Mouse (Mus musculus) cerebellum, adult 9-11 months (tissue): ENCODE results near the gene Cd80.
"Not testable (repeated sequence)": the region's sequence is repeated elsewhere in the genome, so short reads cannot be mapped to it uniquely, and the experiment has no call there.

Experiments
- DNase-seq: peaks from one replicate; pipeline ENCODE4 v3.0.0; 2022

Gene Cd80

GRCm38 (mm10) chr16:38474677-38475286, 19.4 kb downstream of the Cd80 start:
- no peak for DNase-seq

GRCm38 (mm10) chr16:38475681-38476311, 20.4 kb downstream of the Cd80 start:
- no peak for DNase-seq

GRCm38 (mm10) chr16:38476312-38477240, 21.2 kb downstream of the Cd80 start:
- peak; percentile 34 for DNase-seq

GRCm38 (mm10) chr16:38477241-38477608, 21.9 kb downstream of the Cd80 start:
- DNase-seq = not testable (repeated sequence)

GRCm38 (mm10) chr16:38478296-38478695, 22.9 kb downstream of the Cd80 start:
- DNase-seq = no peak

- no peak for DNase-seq
These were observed 26.0 kb downstream of the Cd80 start for GRCm38 (mm10) chr16:38481327-38481726.

- no peak for DNase-seq
These were observed 27.6 kb downstream of the Cd80 start for GRCm38 (mm10) chr16:38482780-38483562.

- DNase-seq = peak; percentile 11
These were observed 28.4 kb downstream of the Cd80 start for GRCm38 (mm10) chr16:38483582-38484309.

GRCm38 (mm10) chr16:38492551-38492950, 37.2 kb downstream of the Cd80 start:
- DNase-seq = no peak

- DNase-seq = no peak
These were observed 38.5 kb downstream of the Cd80 start for GRCm38 (mm10) chr16:38493890-38494289.

GRCm38 (mm10) chr16:38496604-38497140, 41.3 kb downstream of the Cd80 start:
- DNase-seq = no peak

- DNase-seq = no peak
These were observed 47.1 kb downstream of the Cd80 start for GRCm38 (mm10) chr16:38502469-38502868.

- DNase-seq = no peak
These were observed 48.2 kb downstream of the Cd80 start for GRCm38 (mm10) chr16:38503528-38503927.

GRCm38 (mm10) chr16:38506041-38506634, 50.8 kb downstream of the Cd80 start:
- peak; percentile 60 for DNase-seq

GRCm38 (mm10) chr16:38510846-38511245, 55.5 kb downstream of the Cd80 start:
- DNase-seq = no peak

- DNase-seq = no peak
These were observed 63.8 kb downstream of the Cd80 start for GRCm38 (mm10) chr16:38519140-38519539.

GRCm38 (mm10) chr16:38521211-38521987, 66.0 kb downstream of the Cd80 start:
- peak; percentile 22 for DNase-seq

GRCm38 (mm10) chr16:38522129-38523084, 67.0 kb downstream of the Cd80 start, which contains the start of gene Timmdc1:
Gene Timmdc1, minus strand, starts transcription at chr16:38522663.
- DNase-seq = peak; percentile 97

- no peak for DNase-seq
These were observed 70.9 kb downstream of the Cd80 start for GRCm38 (mm10) chr16:38526264-38526663.
